Mouse (Mus musculus) CD4-positive, CD25-positive, alpha-beta regulatory T cell (primary cell): ENCODE results near the gene Atp5e. TPM values are rescaled to one million over a fixed set of nuclear protein-coding genes. Genes with fewer than 3 reads are reported as not detected.

Source experiments
- polyA plus RNA-seq: library from polyadenylated mRNA; unstranded; fragments of 100-300 nt; shearing (Covaris generic); gene quantifications from one replicate; pipeline ENCODE4 v1.2.1, GENCODE M21; 2017

Gene Atp5e
- polyA plus RNA-seq, result 415 TPM

GRCm38 (mm10) chr2:174463789-174464523 lies at the start of gene Atp5e:
Gene Atp5e (minus strand): TSS chr2:174464105.

GRCm38 (mm10) chr2:174472818-174473549 lies 9.1 kb upstream of the Atp5e start, which contains the start of gene Prelid3b:
Gene Prelid3b (minus strand): TSS chr2:174473081.

GRCm38 (mm10) chr2:174450353-174450752 lies 13.6 kb downstream of the Atp5e start, which contains the start of gene Tubb1:
Gene Tubb1 (plus strand): TSS chr2:174450695.

GRCm38 (mm10) chr2:174438737-174439449 lies 25.0 kb downstream of the Atp5e start, which contains the start of gene Ctsz:
Gene Ctsz (minus strand): TSS chr2:174439039.

GRCm38 (mm10) chr2:174415731-174416310 lies 48.1 kb downstream of the Atp5e start, which contains the start of gene Nelfcd:
Gene Nelfcd (plus strand): TSS chr2:174415804.

Other genes starting within 250 kb of the Atp5e start
- gene Gnas, start 179.8 kb downstream of the Atp5e start, polyA plus RNA-seq, result 806 TPM
- gene Gm20721, start 117.4 kb downstream of the Atp5e start, polyA plus RNA-seq, result 4.3 TPM
- 69.1 TPM for gene Nelfcd, start 48.3 kb downstream of the Atp5e start, polyA plus RNA-seq
- gene Ctsz, start 25.1 kb downstream of the Atp5e start, polyA plus RNA-seq, result 97.9 TPM
- 0.17 TPM for gene Tubb1, start 13.4 kb downstream of the Atp5e start, polyA plus RNA-seq
- gene Prelid3b, start 9.0 kb upstream of the Atp5e start, polyA plus RNA-seq, result 87.9 TPM
- gene Zfp831, start 179.4 kb upstream of the Atp5e start, polyA plus RNA-seq, result 11.4 TPM